Mouse (Mus musculus): Measurements from ENCODE around the gene Myo6. TPM values are rescaled to one million over a fixed set of nuclear protein-coding genes. Genes with fewer than 3 reads are reported as not detected.

The Myo6 gene
- polyA plus RNA-seq, 1 experiment, result 0.11 TPM

- no peak for TF ChIP-seq TAL1 (IDR thresholded peaks at IDR 0.05; ENCODE audit: low read length)
- no peak for TF ChIP-seq GATA1 (IDR thresholded peaks at IDR 0.05; ENCODE audit: low read length)
- H3K27me3 ChIP-seq (ENCODE audit: control insufficient read depth), result no peaks in the 10 kb centered on the region
- H3K36me3 ChIP-seq (ENCODE audit: control insufficient read depth), result no peaks in the 10 kb centered on the region; the same call in 1 of the 2 replicates
- H3K4me1 ChIP-seq (ENCODE audit: control insufficient read depth), result no peaks in the 10 kb centered on the region
- no peak overlapping the region for H3K4me3 ChIP-seq (replicated peaks)
- H3K9me3 ChIP-seq (ENCODE audit: control insufficient read depth, low read length), result peaks cover 7% of the 10 kb centered on the region
Observed at GRCm38 (mm10) chr9:80241719-80242118, 76.9 kb downstream of the Myo6 start.

- no peaks in the 10 kb centered on the region for H3K36me3 ChIP-seq (ENCODE audit: control insufficient read depth)
- H3K4me3 ChIP-seq (replicated peaks), result no peak overlapping the region
- TF ChIP-seq TAL1 (IDR thresholded peaks at IDR 0.05; ENCODE audit: low read length) (no peak), GATA1 (IDR thresholded peaks at IDR 0.05; ENCODE audit: low read length) (no peak)
- H3K27me3 ChIP-seq (ENCODE audit: control insufficient read depth), result no peaks in the 10 kb centered on the region
- no peaks in the 10 kb centered on the region for H3K9me3 ChIP-seq (ENCODE audit: control insufficient read depth, low read length)
- no peaks in the 10 kb centered on the region for H3K4me1 ChIP-seq (ENCODE audit: control insufficient read depth)
Observed at GRCm38 (mm10) chr9:80252146-80252545, 87.3 kb downstream of the Myo6 start.

DNA sequence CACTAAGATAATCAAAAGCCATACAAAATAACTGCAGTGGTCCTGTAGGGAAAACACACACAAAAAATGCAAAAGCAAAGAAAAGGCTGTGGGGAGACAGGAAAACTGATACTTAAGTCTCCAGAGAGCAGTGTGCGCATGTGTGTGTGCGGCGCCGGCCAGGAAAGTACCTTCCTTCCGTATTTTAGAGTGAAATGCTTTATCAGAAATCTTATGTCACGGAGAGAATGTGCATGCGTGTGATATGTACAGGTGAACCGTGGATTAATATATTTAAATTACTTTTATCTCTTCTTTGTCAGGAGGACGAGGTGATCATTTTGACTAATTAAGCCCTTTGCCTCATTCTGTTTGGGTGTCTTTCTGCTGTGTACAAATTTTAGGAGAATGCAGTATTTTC lies 88.4 kb downstream of the Myo6 start:
- H3K36me3 ChIP-seq (ENCODE audit: control insufficient read depth), result no peaks in the 10 kb centered on the region
- H3K27me3 ChIP-seq (ENCODE audit: control insufficient read depth), result no peaks in the 10 kb centered on the region
- no peak for TF ChIP-seq TAL1 (IDR thresholded peaks at IDR 0.05; ENCODE audit: low read length)
- no peak for TF ChIP-seq GATA1 (IDR thresholded peaks at IDR 0.05; ENCODE audit: low read length)
- no peaks in the 10 kb centered on the region for H3K4me1 ChIP-seq (ENCODE audit: control insufficient read depth)
- H3K4me3 ChIP-seq (replicated peaks), result no peak overlapping the region
- H3K9me3 ChIP-seq (ENCODE audit: control insufficient read depth, low read length), result no peaks in the 10 kb centered on the region

DNA sequence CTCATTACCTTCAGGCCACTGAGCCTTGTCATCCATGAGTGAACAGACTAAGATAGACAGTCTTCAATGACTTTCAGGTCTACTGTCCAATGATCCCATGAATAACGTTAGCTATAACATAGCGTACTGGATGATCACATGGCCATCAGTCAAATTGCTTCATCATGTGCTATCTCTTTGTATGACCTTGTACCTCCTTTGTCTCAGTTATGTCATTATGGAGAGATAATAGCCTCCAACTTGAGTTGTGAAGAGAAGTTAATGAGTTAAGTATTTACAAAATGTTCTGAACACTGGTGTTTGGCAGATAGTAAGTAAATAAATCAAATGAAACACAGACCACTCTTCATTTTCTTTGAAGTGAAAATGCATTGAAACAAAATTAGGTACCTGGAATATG lies 91.7 kb downstream of the Myo6 start:
- H3K4me1 ChIP-seq (ENCODE audit: control insufficient read depth), result no peaks in the 10 kb centered on the region
- H3K9me3 ChIP-seq (ENCODE audit: control insufficient read depth, low read length), result no peaks in the 10 kb centered on the region
- no peaks in the 10 kb centered on the region for H3K36me3 ChIP-seq (ENCODE audit: control insufficient read depth)
- H3K4me3 ChIP-seq (replicated peaks), result no peak overlapping the region
- no peaks in the 10 kb centered on the region for H3K27me3 ChIP-seq (ENCODE audit: control insufficient read depth)
- TF ChIP-seq TAL1 (IDR thresholded peaks at IDR 0.05; ENCODE audit: low read length), result no peak
- TF ChIP-seq GATA1 (IDR thresholded peaks at IDR 0.05; ENCODE audit: low read length), result no peak

DNA sequence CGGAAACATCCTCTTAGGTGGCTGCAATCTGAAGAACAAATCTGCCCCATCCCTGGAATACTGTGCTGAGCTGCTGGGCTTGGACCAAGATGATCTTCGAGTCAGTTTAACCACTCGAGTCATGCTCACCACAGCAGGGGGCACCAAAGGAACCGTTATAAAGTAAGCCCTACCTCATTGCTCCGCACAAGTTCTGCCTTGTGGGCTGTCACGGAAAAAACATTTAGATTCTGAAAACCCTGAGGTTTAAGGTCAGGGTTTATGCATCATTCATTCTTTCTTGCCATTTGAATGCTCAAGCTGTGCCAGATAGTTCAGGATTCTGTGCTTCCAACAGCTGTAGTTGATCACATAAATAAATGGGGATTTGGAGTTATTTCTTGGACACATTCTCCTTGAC lies 93.6 kb downstream of the Myo6 start:
- Histone ChIP-seq H3K4me1 (ENCODE audit: control insufficient read depth) (no peaks in the 10 kb centered on the region), H3K36me3 (ENCODE audit: control insufficient read depth) (no peaks in the 10 kb centered on the region), H3K27me3 (ENCODE audit: control insufficient read depth) (no peaks in the 10 kb centered on the region), H3K9me3 (ENCODE audit: control insufficient read depth, low read length) (no peaks in the 10 kb centered on the region), H3K4me3 (replicated peaks) (no peak overlapping the region)
- no peak for TF ChIP-seq TAL1 (IDR thresholded peaks at IDR 0.05; ENCODE audit: low read length)
- no peak for TF ChIP-seq GATA1 (IDR thresholded peaks at IDR 0.05; ENCODE audit: low read length)

- Histone ChIP-seq H3K4me3 (replicated peaks) (no peak overlapping the region), H3K36me3 (ENCODE audit: control insufficient read depth) (no peaks in the 10 kb centered on the region), H3K27me3 (ENCODE audit: control insufficient read depth) (no peaks in the 10 kb centered on the region), H3K4me1 (ENCODE audit: control insufficient read depth) (no peaks in the 10 kb centered on the region), H3K9me3 (ENCODE audit: control insufficient read depth, low read length) (no peaks in the 10 kb centered on the region)
- TF ChIP-seq TAL1 (IDR thresholded peaks at IDR 0.05; ENCODE audit: low read length) (no peak), GATA1 (IDR thresholded peaks at IDR 0.05; ENCODE audit: low read length) (no peak)
Observed at GRCm38 (mm10) chr9:80260905-80261304, 96.1 kb downstream of the Myo6 start.

DNA sequence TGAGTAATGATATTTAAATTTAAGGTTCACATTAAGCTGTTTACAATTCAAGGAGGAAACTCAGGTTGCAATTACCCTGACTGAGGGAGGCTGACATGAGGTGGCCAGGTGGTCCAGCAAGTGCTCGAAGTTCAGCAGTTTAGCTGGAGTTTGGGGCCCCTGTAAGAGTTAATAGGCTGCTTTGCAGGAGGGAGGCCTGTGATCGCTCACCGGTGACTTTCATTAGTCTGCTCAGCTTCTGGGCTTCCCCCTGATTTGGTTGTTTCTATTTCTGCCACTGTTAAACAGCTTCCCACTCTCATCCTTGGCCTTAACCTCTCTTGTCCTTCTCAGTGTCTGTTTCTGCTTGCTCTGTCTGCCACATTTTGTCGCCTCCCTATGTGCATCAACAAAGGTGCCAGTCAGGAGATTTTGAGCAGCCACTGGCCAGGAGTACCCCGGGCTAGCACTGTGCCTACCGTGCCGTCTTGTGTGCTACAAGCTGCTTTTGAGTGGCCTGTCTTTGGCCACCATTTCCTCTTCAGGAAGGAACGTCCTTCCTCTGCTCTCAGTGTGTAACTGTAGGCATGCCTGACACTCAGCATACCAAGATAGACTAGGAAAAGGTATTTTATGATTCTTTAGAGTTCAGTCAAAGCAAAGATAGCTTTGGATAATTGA lies 97.7 kb downstream of the Myo6 start:
- Histone ChIP-seq H3K36me3 (ENCODE audit: control insufficient read depth) (no peaks in the 10 kb centered on the region; the same call in 1 of the 2 replicates), H3K4me3 (replicated peaks) (no peak overlapping the region), H3K4me1 (ENCODE audit: control insufficient read depth) (no peaks in the 10 kb centered on the region), H3K9me3 (ENCODE audit: control insufficient read depth, low read length) (no peaks in the 10 kb centered on the region), H3K27me3 (ENCODE audit: control insufficient read depth) (no peaks in the 10 kb centered on the region)
- TF ChIP-seq GATA1 (IDR thresholded peaks at IDR 0.05; ENCODE audit: low read length) (no peak), TAL1 (IDR thresholded peaks at IDR 0.05; ENCODE audit: low read length) (no peak)

GRCm38 (mm10) chr9:80266086-80266485 lies 101.3 kb downstream of the Myo6 start:
- no peaks in the 10 kb centered on the region for H3K9me3 ChIP-seq (ENCODE audit: control insufficient read depth, low read length)
- H3K27me3 ChIP-seq (ENCODE audit: control insufficient read depth), result no peaks in the 10 kb centered on the region
- no peaks in the 10 kb centered on the region for H3K4me1 ChIP-seq (ENCODE audit: control insufficient read depth)
- TF ChIP-seq GATA1 (IDR thresholded peaks at IDR 0.05; ENCODE audit: low read length) (no peak), TAL1 (IDR thresholded peaks at IDR 0.05; ENCODE audit: low read length) (no peak)
- no peak overlapping the region for H3K4me3 ChIP-seq (replicated peaks)
- no peaks in the 10 kb centered on the region; the same call in 1 of the 2 replicates for H3K36me3 ChIP-seq (ENCODE audit: control insufficient read depth)

- H3K27me3 ChIP-seq (ENCODE audit: control insufficient read depth), result no peaks in the 10 kb centered on the region
- TF ChIP-seq TAL1 (IDR thresholded peaks at IDR 0.05; ENCODE audit: low read length) (no peak), GATA1 (IDR thresholded peaks at IDR 0.05; ENCODE audit: low read length) (no peak)
- H3K4me3 ChIP-seq (replicated peaks), result no peak overlapping the region
- H3K36me3 ChIP-seq (ENCODE audit: control insufficient read depth), result no peaks in the 10 kb centered on the region; the same call in 1 of the 2 replicates
- no peaks in the 10 kb centered on the region for H3K9me3 ChIP-seq (ENCODE audit: control insufficient read depth, low read length)
- H3K4me1 ChIP-seq (ENCODE audit: control insufficient read depth), result no peaks in the 10 kb centered on the region
Observed at GRCm38 (mm10) chr9:80266507-80266906, 101.7 kb downstream of the Myo6 start.

- Histone ChIP-seq H3K9me3 (ENCODE audit: control insufficient read depth, low read length) (no peaks in the 10 kb centered on the region), H3K4me1 (ENCODE audit: control insufficient read depth) (no peaks in the 10 kb centered on the region), H3K4me3 (replicated peaks) (no peak overlapping the region), H3K36me3 (ENCODE audit: control insufficient read depth) (no peaks in the 10 kb centered on the region; the same call in 1 of the 2 replicates), H3K27me3 (ENCODE audit: control insufficient read depth) (no peaks in the 10 kb centered on the region)
- TF ChIP-seq GATA1 (IDR thresholded peaks at IDR 0.05; ENCODE audit: low read length) (no peak), TAL1 (IDR thresholded peaks at IDR 0.05; ENCODE audit: low read length) (no peak)
Observed at GRCm38 (mm10) chr9:80269596-80269995, 104.8 kb downstream of the Myo6 start.

All from erythroblast, embryonic 14.5 days (primary cell).